Mouse (Mus musculus): ENCODE results near the gene Srsf2.
A peak's percentile ranks its signal among the peaks of the same experiment; 100 is the strongest.

Srsf2 gene

GRCm38 (mm10) chr11:116808811-116809395, 44.0 kb downstream of the Srsf2 start:
- DNase-seq (ENCODE audit: low spot score) = no peak

DNA sequence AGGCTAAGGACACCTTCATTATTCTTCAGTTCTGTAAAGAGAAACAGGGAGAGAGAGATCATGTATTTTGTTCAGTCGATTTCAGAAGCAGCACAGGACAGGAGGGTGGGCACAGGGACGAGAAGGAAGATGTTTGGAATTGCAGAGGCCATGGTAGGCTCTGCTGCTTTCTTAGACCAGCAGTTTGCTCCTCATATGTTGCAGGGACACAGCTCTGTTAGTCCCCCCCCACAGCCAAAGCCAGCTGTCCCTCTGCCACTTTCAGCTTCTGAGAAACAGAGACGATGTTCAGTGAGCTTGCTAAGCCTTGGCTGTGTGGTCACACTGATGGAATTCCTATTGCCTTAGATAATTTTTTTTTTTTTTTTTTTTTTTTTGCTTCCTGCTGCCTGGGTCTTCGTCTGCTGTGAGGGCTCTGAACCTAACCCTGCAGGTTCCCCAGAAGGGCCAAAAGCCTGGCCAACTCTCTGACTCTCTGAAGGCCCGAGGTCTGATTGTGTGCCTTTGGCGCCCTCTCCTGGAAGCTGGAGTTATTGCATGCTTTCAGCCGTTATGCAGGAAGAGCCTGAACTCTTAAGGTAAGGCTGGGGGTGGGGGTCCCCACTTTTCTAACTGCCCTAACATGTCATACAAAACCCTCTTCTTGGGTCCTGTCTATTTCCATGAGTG, 44.8 kb downstream of the Srsf2 start:
- peak; percentile 84 for DNase-seq (ENCODE audit: low spot score)

DNA sequence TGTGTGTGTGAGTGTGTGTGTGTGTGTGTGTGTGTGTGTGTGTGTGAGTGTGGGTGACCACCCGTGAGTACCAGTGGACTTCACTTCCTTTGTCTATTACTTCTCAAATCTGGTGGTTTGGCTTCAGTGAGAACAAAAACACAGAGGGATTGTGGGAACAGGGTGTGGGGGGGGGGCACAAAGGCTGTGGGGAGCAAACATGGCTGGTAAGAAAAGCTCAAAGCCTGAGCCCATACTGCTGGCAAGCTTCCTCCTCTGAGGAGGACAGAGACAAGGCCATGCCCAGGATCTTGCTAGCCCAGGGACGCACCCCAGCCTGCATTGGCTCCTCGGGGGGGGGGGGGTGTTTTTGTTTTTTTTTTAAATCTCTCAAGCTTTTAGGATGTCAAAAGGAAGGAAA, 45.4 kb downstream of the Srsf2 start:
- DNase-seq (ENCODE audit: low spot score) = no peak

- DNase-seq (ENCODE audit: low spot score) = peak; percentile 56
Measured at GRCm38 (mm10) chr11:116807116-116807515, 45.8 kb downstream of the Srsf2 start.

GRCm38 (mm10) chr11:116806136-116807071, 46.5 kb downstream of the Srsf2 start:
- DNase-seq (ENCODE audit: low spot score) = peak; percentile 47

DNA sequence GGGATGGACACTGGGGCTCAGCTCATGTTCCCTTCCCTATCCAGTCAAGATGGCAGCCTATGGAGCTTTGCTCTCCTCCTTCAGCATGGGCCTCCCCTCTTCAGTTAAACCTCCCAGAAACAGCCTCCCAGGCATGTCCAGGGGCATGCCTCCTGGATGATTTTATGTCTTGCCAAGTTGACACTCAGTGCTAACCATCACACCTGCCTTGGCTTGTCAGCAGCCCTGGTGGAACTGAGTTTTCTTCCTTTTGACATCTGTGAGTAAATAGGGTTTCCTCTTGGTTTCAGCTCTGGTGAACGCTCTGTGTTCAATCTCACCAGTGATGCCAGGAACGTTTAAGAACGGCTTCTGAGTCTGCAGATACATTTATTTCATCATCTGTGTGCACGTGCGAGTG, 50.2 kb downstream of the Srsf2 start:
- DNase-seq (ENCODE audit: low spot score) = no peak

DNA sequence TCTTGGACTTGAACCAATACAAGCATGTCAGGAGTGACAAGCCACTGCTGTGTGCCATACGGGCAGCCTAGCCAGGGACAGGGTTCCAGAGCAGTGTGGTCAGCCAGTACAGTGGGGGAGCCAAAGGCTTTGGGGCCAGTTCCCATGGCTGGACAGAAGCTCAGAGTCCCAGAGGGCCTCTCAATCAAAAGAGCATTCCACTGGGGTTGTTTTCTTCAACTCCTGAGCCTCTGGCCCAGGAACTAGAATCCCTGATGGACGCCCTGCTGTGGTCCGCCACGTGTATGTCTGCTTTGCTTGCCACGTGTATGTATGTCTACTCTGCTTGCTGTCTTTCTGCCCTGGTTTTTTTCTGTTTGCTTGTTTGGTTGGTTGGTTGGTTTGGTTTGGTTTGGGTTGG, 51.8 kb downstream of the Srsf2 start:
- no peak for DNase-seq (ENCODE audit: low spot score)
